Mouse (Mus musculus): ENCODE results near the gene Msl1. TPM values are rescaled to one million over a fixed set of nuclear protein-coding genes. Genes with fewer than 3 reads are reported as not detected.

The Msl1 gene
- polyA plus RNA-seq, 1 experiment from 2014 or later: 11.3 TPM

- peak; percentile 18 for DNase-seq (ENCODE audit: low spot score)
- peaks cover 31% of the 10 kb centered on the region; the same call in 1 of the 2 replicates for H3K36me3 ChIP-seq (ENCODE audit: control insufficient read depth, insufficient read depth, low read length)
- ATAC-seq (ENCODE audit: low FRiP score, low TSS enrichment): no peak
- TF ChIP-seq EP300 (optimal IDR thresholded peaks at IDR 0.05) (no peak), CTCF (IDR thresholded peaks at IDR 0.05; ENCODE audit: low read depth) (no peak)
- no peaks in the 10 kb centered on the region for H3K27me3 ChIP-seq (ENCODE audit: control insufficient read depth, insufficient read depth, low read length)
- 80% methylated on average over 25 of the region's 25 CpGs for WGBS
- no peaks in the 10 kb centered on the region for H3K9me3 ChIP-seq (ENCODE audit: control insufficient read depth, low read length)
- no peak overlapping the region for H3K9ac ChIP-seq (ENCODE audit: low read length)
- H3K27ac ChIP-seq (replicated peaks): peak overlapping the region; percentile 88; the same call in 1 of the 2 replicates
- H3K4me2 ChIP-seq (replicated peaks; ENCODE audit: low read depth): no peak overlapping the region
- no peak overlapping the region for H3K4me3 ChIP-seq (ENCODE audit: low read depth, low read length)
- peaks cover 10% of the 10 kb centered on the region for H3K4me1 ChIP-seq (replicated peaks; ENCODE audit: control insufficient read depth, insufficient read depth)
Observed at GRCm38 (mm10) chr11:98769007-98769954, 26.0 kb upstream of the Msl1 start.

GRCm38 (mm10) chr11:98770096-98770975 lies 25.0 kb upstream of the Msl1 start:
- Histone ChIP-seq H3K4me3 (ENCODE audit: low read depth, low read length) (no peak overlapping the region), H3K9ac (ENCODE audit: low read length) (no peak overlapping the region), H3K4me1 (replicated peaks; ENCODE audit: control insufficient read depth, insufficient read depth) (peaks cover 11% of the 10 kb centered on the region), H3K4me2 (replicated peaks; ENCODE audit: low read depth) (no peak overlapping the region), H3K9me3 (ENCODE audit: control insufficient read depth, low read length) (no peaks in the 10 kb centered on the region), H3K27me3 (ENCODE audit: control insufficient read depth, insufficient read depth, low read length) (no peaks in the 10 kb centered on the region), H3K36me3 (ENCODE audit: control insufficient read depth, insufficient read depth, low read length) (peaks cover 26% of the 10 kb centered on the region; the same call in 1 of the 2 replicates), H3K27ac (replicated peaks) (no peak overlapping the region)
- WGBS: 84% methylated on average over 25 of the region's 26 CpGs
- ATAC-seq (ENCODE audit: low FRiP score, low TSS enrichment) (no peak), DNase-seq (ENCODE audit: low spot score) (peak; percentile 46)
- TF ChIP-seq EP300 (optimal IDR thresholded peaks at IDR 0.05): no peak
- no peak for TF ChIP-seq CTCF (IDR thresholded peaks at IDR 0.05; ENCODE audit: low read depth)

GRCm38 (mm10) chr11:98771131-98771530 lies 24.2 kb upstream of the Msl1 start:
- TF ChIP-seq CTCF (IDR thresholded peaks at IDR 0.05; ENCODE audit: low read depth) (no peak), EP300 (optimal IDR thresholded peaks at IDR 0.05) (no peak)
- peaks cover 6% of the 10 kb centered on the region; the same call in 1 of the 2 replicates for H3K4me1 ChIP-seq (replicated peaks; ENCODE audit: control insufficient read depth, insufficient read depth)
- H3K4me2 ChIP-seq (replicated peaks; ENCODE audit: low read depth): no peak overlapping the region
- H3K27me3 ChIP-seq (ENCODE audit: control insufficient read depth, insufficient read depth, low read length): no peaks in the 10 kb centered on the region
- 91% methylated on average over 18 of the region's 18 CpGs for WGBS
- H3K9ac ChIP-seq (ENCODE audit: low read length): no peak overlapping the region
- peaks cover 26% of the 10 kb centered on the region; the same call in 1 of the 2 replicates for H3K36me3 ChIP-seq (ENCODE audit: control insufficient read depth, insufficient read depth, low read length)
- ATAC-seq (ENCODE audit: low FRiP score, low TSS enrichment): no peak
- no peaks in the 10 kb centered on the region for H3K9me3 ChIP-seq (ENCODE audit: control insufficient read depth, low read length)
- H3K4me3 ChIP-seq (ENCODE audit: low read depth, low read length): no peak overlapping the region
- H3K27ac ChIP-seq (replicated peaks): no peak overlapping the region
- DNase-seq (ENCODE audit: low spot score): no peak

- DNase-seq (ENCODE audit: low spot score) (peak; percentile 25), ATAC-seq (ENCODE audit: low FRiP score, low TSS enrichment) (no peak)
- Histone ChIP-seq H3K36me3 (ENCODE audit: control insufficient read depth, insufficient read depth, low read length) (peaks cover 23% of the 10 kb centered on the region; the same call in 1 of the 2 replicates), H3K4me1 (replicated peaks; ENCODE audit: control insufficient read depth, insufficient read depth) (peaks cover 9% of the 10 kb centered on the region), H3K9ac (ENCODE audit: low read length) (no peak overlapping the region; the same call in 1 of the 2 replicates), H3K4me3 (ENCODE audit: low read depth, low read length) (no peak overlapping the region), H3K9me3 (ENCODE audit: control insufficient read depth, low read length) (no peaks in the 10 kb centered on the region), H3K4me2 (replicated peaks; ENCODE audit: low read depth) (peak overlapping the region; percentile 67), H3K27ac (replicated peaks) (peak overlapping the region; percentile 95), H3K27me3 (ENCODE audit: control insufficient read depth, insufficient read depth, low read length) (no peaks in the 10 kb centered on the region)
- TF ChIP-seq CTCF (IDR thresholded peaks at IDR 0.05; ENCODE audit: low read depth) (no peak), EP300 (optimal IDR thresholded peaks at IDR 0.05) (no peak)
- 82% methylated on average over 11 of the region's 11 CpGs for WGBS
Observed at GRCm38 (mm10) chr11:98771844-98772525, 23.3 kb upstream of the Msl1 start.

GRCm38 (mm10) chr11:98772667-98773171 lies 22.6 kb upstream of the Msl1 start:
- Histone ChIP-seq H3K9ac (ENCODE audit: low read length) (no peak overlapping the region; the same call in 1 of the 2 replicates), H3K4me1 (replicated peaks; ENCODE audit: control insufficient read depth, insufficient read depth) (peaks cover 16% of the 10 kb centered on the region), H3K36me3 (ENCODE audit: control insufficient read depth, insufficient read depth, low read length) (peaks cover 23% of the 10 kb centered on the region; the same call in 1 of the 2 replicates), H3K27me3 (ENCODE audit: control insufficient read depth, insufficient read depth, low read length) (no peaks in the 10 kb centered on the region), H3K4me3 (ENCODE audit: low read depth, low read length) (peak overlapping the region; percentile 59; the same call in 1 of the 2 replicates), H3K4me2 (replicated peaks; ENCODE audit: low read depth) (peak overlapping the region; percentile 67), H3K27ac (replicated peaks) (peak overlapping the region; percentile 95), H3K9me3 (ENCODE audit: control insufficient read depth, low read length) (no peaks in the 10 kb centered on the region)
- ATAC-seq (ENCODE audit: low FRiP score, low TSS enrichment): peak; percentile 56
- DNase-seq (ENCODE audit: low spot score): peak; percentile 88
- WGBS: 38% methylated on average over 8 of the region's 8 CpGs
- no peak for TF ChIP-seq CTCF (IDR thresholded peaks at IDR 0.05; ENCODE audit: low read depth)
- no peak for TF ChIP-seq EP300 (optimal IDR thresholded peaks at IDR 0.05)

All from stomach, postnatal 0 days (tissue).